16 mouse cellular contexts compared by ENCODE assay signal in genomic region chr7:27310996-27311535, GRCm38 (mm10). TPM values are rescaled to one million over a fixed set of nuclear protein-coding genes. Genes with fewer than 3 reads are reported as not detected.
DNase-seq lines count a peak whose midpoint lies in the region; ATAC-seq and TF ChIP-seq lines count a peak whose summit lies in the region.
"Had no signal": no experiment of that assay in that cellular context is flagged by ENCODE, and none has a peak within 500 bp of the region (broad histone marks: within the 10 kb centered on the region; RNA-seq: fewer than 3 reads in every experiment).

No protein-coding gene starts in this region.

- peak overlapping the region; percentile 61 for H3K4me2 ChIP-seq in heart, embryonic 15.5 days
- H3K4me2 ChIP-seq in liver, embryonic 12.5 days = peak overlapping the region; percentile 25; the same call in 1 of the 2 replicates
- no peak overlapping the region for H3K4me2 ChIP-seq in liver, embryonic 11.5 days
- H3K4me2 ChIP-seq in stomach, embryonic 15.5 days = peak overlapping the region; percentile 51; the same call in 1 of the 2 replicates
- no peak overlapping the region for H3K4me2 ChIP-seq in stomach, postnatal 0 days (replicated peaks; ENCODE audit: low read depth)

- H3K4me3 ChIP-seq in heart, embryonic 15.5 days = no peak overlapping the region
- H3K4me3 ChIP-seq in liver, embryonic 12.5 days = no peak overlapping the region
- H3K4me3 ChIP-seq in liver, embryonic 11.5 days (ENCODE audit: low read depth, low read length) = no peak overlapping the region
- H3K4me3 ChIP-seq in stomach, embryonic 15.5 days (replicated peaks) = no peak overlapping the region
- no peak overlapping the region for H3K4me3 ChIP-seq in stomach, postnatal 0 days (ENCODE audit: low read depth, low read length)

- no peak overlapping the region for H3K27ac ChIP-seq in heart, embryonic 15.5 days
- H3K27ac ChIP-seq in liver, embryonic 12.5 days = no peak overlapping the region
- no peak overlapping the region for H3K27ac ChIP-seq in liver, embryonic 11.5 days (ENCODE audit: low read depth, low read length)
- peak overlapping the region; percentile 21; the same call in 1 of the 2 replicates for H3K27ac ChIP-seq in stomach, embryonic 15.5 days
- H3K27ac ChIP-seq in stomach, postnatal 0 days (replicated peaks) = no peak overlapping the region
- H3K27ac ChIP-seq: liver, embryonic 15.5 days; midbrain, embryonic 15.5 days; neural tube, embryonic 12.5 days had no signal

- H3K9ac ChIP-seq in heart, embryonic 15.5 days = no peak overlapping the region
- H3K9ac ChIP-seq in liver, embryonic 12.5 days = no peak overlapping the region
- no peak overlapping the region for H3K9ac ChIP-seq in liver, embryonic 11.5 days (ENCODE audit: low read depth, low read length)
- no peak overlapping the region for H3K9ac ChIP-seq in stomach, embryonic 15.5 days
- H3K9ac ChIP-seq in stomach, postnatal 0 days (ENCODE audit: low read length) = no peak overlapping the region
- H3K9ac ChIP-seq: liver, embryonic 15.5 days had no signal

- 42% methylated on average over 8 of the region's 8 CpGs for WGBS in heart, embryonic 15.5 days
- 30% methylated on average over 8 of the region's 8 CpGs for WGBS in liver, embryonic 12.5 days (ENCODE audit: insufficient replicate concordance)
- WGBS in liver, embryonic 11.5 days = 26% methylated on average over 8 of the region's 8 CpGs
- 54% methylated on average over 8 of the region's 8 CpGs for WGBS in stomach, embryonic 15.5 days
- 57% methylated on average over 8 of the region's 8 CpGs for WGBS in stomach, postnatal 0 days

- peaks cover 12% of the 10 kb centered on the region for H3K27me3 ChIP-seq in heart, embryonic 15.5 days
- H3K27me3 ChIP-seq in liver, embryonic 12.5 days (replicated peaks) = peaks cover 63% of the 10 kb centered on the region
- peaks cover 31% of the 10 kb centered on the region for H3K27me3 ChIP-seq in liver, embryonic 11.5 days (replicated peaks; ENCODE audit: control insufficient read depth, insufficient read depth, low read length)
- H3K27me3 ChIP-seq in stomach, embryonic 15.5 days (replicated peaks) = no peaks in the 10 kb centered on the region
- H3K27me3 ChIP-seq in stomach, postnatal 0 days (ENCODE audit: control insufficient read depth, insufficient read depth, low read length) = no peaks in the 10 kb centered on the region
- H3K27me3 ChIP-seq: midbrain, embryonic 15.5 days had no signal

- H3K9me3 ChIP-seq in heart, embryonic 15.5 days (replicated peaks) = peaks cover 6% of the 10 kb centered on the region; the same call in 1 of the 2 replicates
- peaks cover 14% of the 10 kb centered on the region; the same call in 1 of the 2 replicates for H3K9me3 ChIP-seq in liver, embryonic 12.5 days (replicated peaks)
- peaks cover 12% of the 10 kb centered on the region for H3K9me3 ChIP-seq in liver, embryonic 11.5 days (ENCODE audit: control insufficient read depth, low read length)
- H3K9me3 ChIP-seq in stomach, embryonic 15.5 days = no peaks in the 10 kb centered on the region
- no peaks in the 10 kb centered on the region for H3K9me3 ChIP-seq in stomach, postnatal 0 days (ENCODE audit: control insufficient read depth, low read length)

- intact Hi-C loops in heart, postnatal 25 days (cut with DNase I) = no loop called here

- no peak for TF ChIP-seq EP300 in stomach, postnatal 0 days (optimal IDR thresholded peaks at IDR 0.05)

- DNase-seq in heart, postnatal 25 days (ENCODE audit: low spot score) = no peak
- DNase-seq in liver, embryonic 11.5 days (ENCODE audit: low spot score) = no peak
- no peak for DNase-seq in stomach, postnatal 0 days (ENCODE audit: low spot score)
- peak; percentile 48 for DNase-seq in testis, postnatal 14 days (ENCODE audit: low spot score)
- no peak for DNase-seq in right cerebral cortex, adult 2 months (ENCODE audit: low spot score in 2 of 2)
- DNase-seq: kidney, adult 11 months had no signal

- no peak for TF ChIP-seq CTCF in stomach, postnatal 0 days (IDR thresholded peaks at IDR 0.05; ENCODE audit: low read depth)

- H3K4me1 ChIP-seq in heart, embryonic 15.5 days (replicated peaks) = peaks cover 21% of the 10 kb centered on the region
- peaks cover 13% of the 10 kb centered on the region for H3K4me1 ChIP-seq in liver, embryonic 12.5 days
- H3K4me1 ChIP-seq in liver, embryonic 11.5 days (replicated peaks; ENCODE audit: control insufficient read depth, insufficient read depth, low read length) = no peaks in the 10 kb centered on the region
- peaks cover 20% of the 10 kb centered on the region for H3K4me1 ChIP-seq in stomach, embryonic 15.5 days
- peaks cover 4% of the 10 kb centered on the region; the same call in 1 of the 2 replicates for H3K4me1 ChIP-seq in stomach, postnatal 0 days (replicated peaks; ENCODE audit: control insufficient read depth, insufficient read depth)

- no peak for ATAC-seq in heart, embryonic 15.5 days (replicated peaks; ENCODE audit: insufficient number of reproducible peaks, insufficient read depth, low FRiP score, low read depth)
- 0 out of 2 replicates have a peak, but pooled peaks have one; percentile 12 for ATAC-seq in liver, embryonic 12.5 days
- ATAC-seq in liver, embryonic 11.5 days (replicated peaks; ENCODE audit: low FRiP score) = no peak
- ATAC-seq in stomach, embryonic 15.5 days (ENCODE audit: insufficient read depth, low FRiP score, low read depth) = no peak
- no peak for ATAC-seq in stomach, postnatal 0 days (ENCODE audit: low FRiP score, low TSS enrichment)
- ATAC-seq: CD4-positive, CD25-positive, alpha-beta regulatory T cell, adult 4 months had no signal

- H3K36me3 ChIP-seq in heart, embryonic 15.5 days = peaks cover 20% of the 10 kb centered on the region
- peaks cover 3% of the 10 kb centered on the region; the same call in 1 of the 2 replicates for H3K36me3 ChIP-seq in liver, embryonic 12.5 days
- H3K36me3 ChIP-seq in liver, embryonic 11.5 days (ENCODE audit: control insufficient read depth, insufficient read depth, low read length) = no peaks in the 10 kb centered on the region; the same call in 1 of the 2 replicates
- H3K36me3 ChIP-seq in stomach, embryonic 15.5 days = peaks cover 35% of the 10 kb centered on the region
- peaks cover 5% of the 10 kb centered on the region for H3K36me3 ChIP-seq in stomach, postnatal 0 days (ENCODE audit: control insufficient read depth, insufficient read depth, low read length)
- H3K36me3 ChIP-seq: liver, embryonic 15.5 days; midbrain, embryonic 15.5 days; neural tube, embryonic 12.5 days had no signal

RNA-seq across cellular contexts. Expression of gene Ltbp4, which starts 26.4 kb away (rescaled TPM):
- polyA plus RNA-seq in heart, embryonic 15.5 days (2015; fragmentation: Nextera tagmentation; extraction: Ambion mirVana) = 61.7 and 99.9 TPM in 2 replicates
- 100 to 1,000 TPM; 210 to 247 TPM for total RNA-seq in heart, postnatal 25 days (2021)
- polyA plus RNA-seq in liver, embryonic 12.5 days (2016; fragmentation: Nextera tagmentation; extraction: Ambion mirVana) = 5.7 TPM in 2 replicates
- polyA plus RNA-seq in liver, embryonic 11.5 days (2014; fragmentation: Nextera tagmentation; extraction: Ambion mirVana) = 7.1 and 10.2 TPM in 2 replicates
- polyA plus RNA-seq in stomach, embryonic 15.5 days (2015; fragmentation: Nextera tagmentation; extraction: Ambion mirVana) = 154 and 161 TPM in 2 replicates
- polyA plus RNA-seq in stomach, postnatal 0 days (2015; fragmentation: Nextera tagmentation; extraction: Ambion mirVana) = 81.0 and 94.8 TPM in 2 replicates

RNA-seq across cellular contexts. Expression of gene Shkbp1, which starts 44.8 kb away (rescaled TPM):
- 19.8 and 29.4 TPM in 2 replicates for polyA plus RNA-seq in heart, embryonic 15.5 days (2015; fragmentation: Nextera tagmentation; extraction: Ambion mirVana)
- 1 to 10 TPM; 6.4 to 8.2 TPM for total RNA-seq in heart, postnatal 25 days (2021)
- polyA plus RNA-seq in liver, embryonic 12.5 days (2016; fragmentation: Nextera tagmentation; extraction: Ambion mirVana) = 32.1 and 36.1 TPM in 2 replicates
- polyA plus RNA-seq in liver, embryonic 11.5 days (2014; fragmentation: Nextera tagmentation; extraction: Ambion mirVana) = 46.8 and 49.6 TPM in 2 replicates
- 38.8 and 43.7 TPM in 2 replicates for polyA plus RNA-seq in stomach, embryonic 15.5 days (2015; fragmentation: Nextera tagmentation; extraction: Ambion mirVana)
- polyA plus RNA-seq in stomach, postnatal 0 days (2015; fragmentation: Nextera tagmentation; extraction: Ambion mirVana) = 26.3 and 27.3 TPM in 2 replicates

RNA-seq across cellular contexts. Expression of gene Gm20479, which starts 46.2 kb away (rescaled TPM):
- polyA plus RNA-seq in heart, embryonic 15.5 days (2015; fragmentation: Nextera tagmentation; extraction: Ambion mirVana) = 0.34 TPM in 1 of 2 replicates, not detected in the other
- total RNA-seq in heart, postnatal 25 days (2021) = not detected
- not detected in 2 replicates for polyA plus RNA-seq in liver, embryonic 12.5 days (2016; fragmentation: Nextera tagmentation; extraction: Ambion mirVana)
- 0.43 and 1.2 TPM in 2 replicates for polyA plus RNA-seq in liver, embryonic 11.5 days (2014; fragmentation: Nextera tagmentation; extraction: Ambion mirVana)
- polyA plus RNA-seq in stomach, embryonic 15.5 days (2015; fragmentation: Nextera tagmentation; extraction: Ambion mirVana) = 0.62 and 1.7 TPM in 2 replicates
- 0.28 and 0.57 TPM in 2 replicates for polyA plus RNA-seq in stomach, postnatal 0 days (2015; fragmentation: Nextera tagmentation; extraction: Ambion mirVana)
- total RNA-seq: layer of hippocampus, postnatal 10 days; left cerebral cortex, postnatal 14 days had no signal
- polyA plus RNA-seq: CD4-positive, CD25-positive, alpha-beta regulatory T cell, adult 4 months; forebrain, embryonic 16.5 days; midbrain, embryonic 15.5 days; neural tube, embryonic 12.5 days had no signal

RNA-seq across cellular contexts. Expression of gene Numbl, which starts 52.8 kb away (rescaled TPM):
- polyA plus RNA-seq in heart, embryonic 15.5 days (2015; fragmentation: Nextera tagmentation; extraction: Ambion mirVana) = 9.2 and 13.8 TPM in 2 replicates
- 1 to 10 TPM; 4.5 to 5.3 TPM for total RNA-seq in heart, postnatal 25 days (2021)
- 3.9 and 4.0 TPM in 2 replicates for polyA plus RNA-seq in liver, embryonic 12.5 days (2016; fragmentation: Nextera tagmentation; extraction: Ambion mirVana)
- polyA plus RNA-seq in liver, embryonic 11.5 days (2014; fragmentation: Nextera tagmentation; extraction: Ambion mirVana) = 3.6 TPM in 2 replicates
- polyA plus RNA-seq in stomach, embryonic 15.5 days (2015; fragmentation: Nextera tagmentation; extraction: Ambion mirVana) = 22.7 and 23.4 TPM in 2 replicates
- polyA plus RNA-seq in stomach, postnatal 0 days (2015; fragmentation: Nextera tagmentation; extraction: Ambion mirVana) = 12.8 and 14.6 TPM in 2 replicates

Comparison
In these comparisons a context has a peak if more than half of its experiments do, and no peak if none do; other contexts are left out.
1. H3K4me2 ChIP-seq: peak in heart, embryonic 15.5 days (single experiment), liver, embryonic 12.5 days (single experiment) and stomach, embryonic 15.5 days (single experiment); none in liver, embryonic 11.5 days (single experiment) and stomach, postnatal 0 days (single experiment).